Mouse (Mus musculus): ENCODE measurements at regions not wholly inside any gene's neighbourhood (a gene's known extent, or its start where the extent isn't known, plus 50 kb on each side); places are given as distances from the start of the nearest gene placed in this dataset.

DNA sequence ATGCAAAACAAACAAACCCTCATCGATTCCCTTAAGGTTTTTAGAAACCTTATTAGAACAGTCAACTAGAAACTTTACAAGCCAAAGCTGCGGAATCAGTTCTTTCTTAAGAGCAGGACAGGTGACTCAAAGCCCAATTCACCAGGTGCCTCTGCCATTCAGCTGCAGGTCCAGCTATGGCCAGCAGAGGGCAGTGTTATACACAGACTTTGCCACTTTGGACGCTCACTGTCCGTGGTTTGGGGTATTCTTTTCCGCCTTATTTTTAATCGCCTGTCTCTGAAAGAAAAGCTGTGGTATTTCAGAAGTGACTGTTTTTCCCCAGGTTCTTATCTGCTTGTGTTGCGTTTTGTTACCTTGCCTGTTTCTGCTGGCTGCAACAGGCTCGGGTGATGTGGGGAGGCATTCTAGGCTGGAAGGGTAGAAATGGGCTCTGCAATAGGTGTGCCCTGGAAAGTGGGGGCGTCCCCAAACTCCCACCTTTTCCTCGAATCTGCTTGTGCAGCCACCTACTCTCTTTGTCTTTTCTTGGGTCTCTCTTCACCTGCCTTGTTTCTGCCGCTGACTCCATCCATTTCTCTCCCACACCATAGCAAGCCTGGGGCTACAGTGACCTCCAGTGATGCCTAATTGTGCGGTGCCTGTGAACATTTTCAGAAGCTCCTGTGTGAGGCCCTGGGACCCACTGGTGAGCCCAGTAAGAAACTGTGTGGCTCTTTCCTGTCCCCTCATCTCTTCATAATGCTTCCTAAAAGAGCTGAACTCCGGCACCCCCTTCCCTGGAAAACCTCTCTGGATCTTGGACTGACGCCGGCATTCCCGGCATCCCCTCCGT is 142.4 kb downstream of the Mtx3 start:
- DNase-seq (ENCODE audit: low read depth) = peak; percentile 73

DNA sequence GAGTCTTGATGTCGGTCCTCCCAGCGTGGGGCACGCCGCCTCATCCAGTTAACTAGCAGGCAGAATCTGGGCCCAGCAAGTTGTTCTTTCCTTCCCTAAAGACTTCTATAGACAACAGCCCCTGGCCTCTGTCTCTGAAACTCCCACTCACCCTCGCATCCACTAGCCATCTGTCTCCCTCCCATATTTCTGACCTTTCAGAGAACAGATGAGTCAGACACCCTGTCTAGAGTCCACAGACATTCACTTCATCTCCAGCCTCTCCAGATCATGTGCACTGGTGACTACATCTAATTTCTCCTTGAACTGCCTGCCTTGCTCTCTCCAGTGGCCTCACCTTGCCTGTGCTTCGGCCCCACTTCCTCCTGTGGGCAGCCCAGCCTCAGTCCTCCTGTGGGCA is 143.1 kb downstream of the Mtx3 start:
- peak; percentile 40 for DNase-seq (ENCODE audit: low read depth)

DNA sequence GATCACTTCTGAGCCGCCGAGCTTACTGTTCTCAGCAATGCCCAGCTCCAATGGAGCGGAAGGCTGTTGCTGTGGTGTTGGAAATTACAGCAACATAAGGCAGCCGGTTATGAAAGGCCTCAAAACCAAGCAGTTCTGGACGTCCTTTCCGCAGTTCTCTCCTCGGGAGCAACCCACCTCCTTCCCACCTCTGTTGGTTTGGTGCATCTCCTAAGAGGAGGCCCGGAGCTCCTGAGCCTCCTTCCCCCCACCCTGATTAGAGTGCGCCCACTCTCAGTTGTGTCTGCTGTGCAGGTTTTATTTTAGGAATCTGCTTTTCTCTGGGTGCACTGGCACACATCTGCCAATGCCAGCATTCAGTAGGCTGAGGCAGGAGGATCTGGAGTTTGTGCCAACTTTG is 144.0 kb downstream of the Mtx3 start:
- no peak for DNase-seq (ENCODE audit: low read depth)

DNA sequence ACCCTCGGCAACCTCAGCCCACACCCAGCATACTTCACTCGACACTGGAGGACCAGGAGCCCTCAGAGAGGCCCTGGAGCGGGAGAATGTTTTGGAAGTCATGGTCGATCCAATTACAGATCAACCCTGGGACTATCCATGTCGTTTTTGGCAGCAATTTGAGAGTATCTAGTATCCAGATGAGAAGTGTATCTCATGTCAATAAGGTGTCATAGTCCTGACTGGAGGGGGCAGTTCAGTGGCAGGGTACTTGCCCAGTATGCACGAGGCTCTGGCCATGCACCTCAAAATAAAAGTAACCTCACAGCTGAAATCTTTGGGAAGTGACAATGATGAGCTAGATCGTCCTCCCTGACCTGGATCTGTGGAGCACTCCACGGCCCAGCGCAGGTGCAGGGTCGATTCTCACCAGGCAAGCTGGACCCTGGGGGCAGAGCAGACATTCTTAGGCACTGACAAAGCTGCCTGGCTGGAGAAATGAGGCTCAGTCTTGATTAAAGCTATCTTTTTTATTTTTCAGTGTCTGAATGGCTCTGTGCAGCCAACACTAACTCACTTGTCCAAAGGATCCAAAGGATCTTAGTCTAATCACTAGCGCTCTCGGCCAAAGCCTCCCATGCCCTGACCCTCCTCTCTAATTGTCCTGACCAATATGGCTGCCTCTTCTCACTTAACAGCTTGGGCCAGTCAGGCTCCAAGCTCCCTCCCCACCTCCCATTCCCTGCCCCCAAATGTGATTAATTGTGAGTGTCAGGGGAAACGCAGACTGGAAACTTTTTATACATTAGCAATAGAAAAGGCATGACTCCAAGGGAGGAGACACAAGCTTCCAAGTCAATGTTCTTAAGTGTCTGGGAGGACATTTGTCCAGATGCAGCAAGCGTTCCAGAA is 146.0 kb downstream of the Mtx3 start:
- no peak for DNase-seq (ENCODE audit: low read depth)

All from NIH3T3 (cell line).